In genomic region chr8:64788715-64789114, GRCm38 (mm10) we compare ENCODE assay signal across 8 mouse cellular contexts. TPM values are rescaled to one million over a fixed set of nuclear protein-coding genes. Genes with fewer than 3 reads are reported as not detected.
DNase-seq lines count a peak whose midpoint lies in the region; ATAC-seq and TF ChIP-seq lines count a peak whose summit lies in the region.

No protein-coding gene starts in this region.

- H3K9me3 ChIP-seq in hindbrain, embryonic 16.5 days (ENCODE audit: control insufficient read depth, low read length): no peaks in the 10 kb centered on the region

- WGBS in hindbrain, embryonic 16.5 days: 93% methylated on average over 4 of the region's 4 CpGs

- H3K4me3 ChIP-seq in gastrocnemius, adult 2 months: no peak overlapping the region
- no peak overlapping the region for H3K4me3 ChIP-seq in hindbrain, embryonic 16.5 days (ENCODE audit: low read length)

- no peak for TF ChIP-seq CTCF in gastrocnemius, adult 2 months (IDR thresholded peaks at IDR 0.05)

- H3K4me1 ChIP-seq in hindbrain, embryonic 16.5 days (ENCODE audit: control insufficient read depth, insufficient read depth, low read depth, low read length): no peaks in the 10 kb centered on the region

- no peaks in the 10 kb centered on the region for H3K36me3 ChIP-seq in hindbrain, embryonic 16.5 days (ENCODE audit: control insufficient read depth, insufficient read depth, low read length)

- H3K27me3 ChIP-seq in hindbrain, embryonic 16.5 days (replicated peaks; ENCODE audit: control insufficient read depth, insufficient read depth, low read length): no peaks in the 10 kb centered on the region

- DNase-seq in urinary bladder, postnatal 14 days (ENCODE audit: low spot score): peak; percentile 35
- DNase-seq in urinary bladder, adult 18-20 months (ENCODE audit: low spot score in 2 of 2): no peak
- DNase-seq in gastrocnemius, adult 2 months: peak; percentile 56
- DNase-seq in kidney, postnatal 14 days: peak; percentile 80
- peak; percentile 62 for DNase-seq in right cerebral cortex, postnatal 14 days
- DNase-seq in cerebellum, adult 11 months: no peak
- DNase-seq in Muller cell, postnatal 12 days (ENCODE audit: inconsistent ontology term): no peak

- H3K9ac ChIP-seq in hindbrain, embryonic 16.5 days (ENCODE audit: low read depth, low read length): no peak overlapping the region

- no peak overlapping the region for H3K4me2 ChIP-seq in hindbrain, embryonic 16.5 days (ENCODE audit: low read length)

- intact Hi-C loops in gastrocnemius, adult 2 months (cut with DNase I): loop anchor here (10.0 kb wide), 1 partner anchor 46 kb away; no protein-coding TSS in a partner anchor

- H3K27ac ChIP-seq in gastrocnemius, adult 2 months: peak overlapping the region; percentile 58
- no peak overlapping the region for H3K27ac ChIP-seq in hindbrain, embryonic 16.5 days (ENCODE audit: low read depth, low read length)

- no peak for ATAC-seq in hindbrain, embryonic 16.5 days

RNA-seq across cellular contexts. Expression of gene Msmo1, which starts 55.1 kb away (rescaled TPM):
- total RNA-seq in gastrocnemius, adult 2 months (2021): 1 to 10 TPM; 3.0 to 5.5 TPM
- 152 and 179 TPM in 2 replicates for polyA plus RNA-seq in hindbrain, embryonic 16.5 days (2015; fragmentation: Nextera tagmentation; extraction: Ambion mirVana)

Comparison
In these comparisons a context has a peak if more than half of its experiments do, and no peak if none do; other contexts are left out.
1. DNase-seq: peak in urinary bladder, postnatal 14 days (single experiment), gastrocnemius, adult 2 months (single experiment), kidney, postnatal 14 days (single experiment) and right cerebral cortex, postnatal 14 days (single experiment); none in urinary bladder, adult 18-20 months (0 of 2), cerebellum, adult 11 months (single experiment) and Muller cell, postnatal 12 days (single experiment).